Mouse (Mus musculus) mature B cell (primary cell): ENCODE data around the gene Mcm8.

Experiments used
- in situ Hi-C: fragments of 300-500 bp; cut with MboI; formaldehyde crosslinking; loops from 2 replicates; pipeline ENCODE4 v1.14.3; 2019

The Mcm8 gene

GRCm38 (mm10) chr2:132815608-132816314 is at the start of gene Mcm8, which contains the start of gene Trmt6:
Mcm8 (plus strand) TSS chr2:132816141.
Trmt6 (minus strand) TSS chr2:132816055.
- in situ Hi-C loops: no loop called here

GRCm38 (mm10) chr2:132770822-132771221 is 45.1 kb upstream of the Mcm8 start:
- in situ Hi-C loops: no loop called here

GRCm38 (mm10) chr2:132780978-132781377 is 35.0 kb upstream of the Mcm8 start, which contains the start of gene Chgb:
Chgb (plus strand) TSS chr2:132781278.
- in situ Hi-C loops: no loop called here

GRCm38 (mm10) chr2:132781439-132782068 is 34.4 kb upstream of the Mcm8 start:
- in situ Hi-C loops: no loop called here

- in situ Hi-C loops: no loop called here
Observed at GRCm38 (mm10) chr2:132784039-132784438, 31.9 kb upstream of the Mcm8 start.

GRCm38 (mm10) chr2:132793441-132794203 is 22.3 kb upstream of the Mcm8 start:
- in situ Hi-C loops: no loop called here

- in situ Hi-C loops: no loop called here
Observed at GRCm38 (mm10) chr2:132794204-132794586, 21.7 kb upstream of the Mcm8 start.

- in situ Hi-C loops: no loop called here
Observed at GRCm38 (mm10) chr2:132802976-132803375, 13.0 kb upstream of the Mcm8 start.

GRCm38 (mm10) chr2:132841071-132841470 is 25.1 kb downstream of the Mcm8 start:
- in situ Hi-C loops: no loop called here

- in situ Hi-C loops: no loop called here
Observed at GRCm38 (mm10) chr2:132846407-132847358, 30.7 kb downstream of the Mcm8 start, which contains the start of gene Crls1. Crls1 (plus strand) TSS chr2:132846666.

- in situ Hi-C loops: no loop called here
Observed at GRCm38 (mm10) chr2:132847581-132847980, 31.6 kb downstream of the Mcm8 start.

- in situ Hi-C loops: no loop called here
Observed at GRCm38 (mm10) chr2:132848361-132848760, 32.4 kb downstream of the Mcm8 start.

GRCm38 (mm10) chr2:132849141-132849540 is 33.2 kb downstream of the Mcm8 start:
- in situ Hi-C loops: no loop called here

- in situ Hi-C loops: no loop called here
Observed at GRCm38 (mm10) chr2:132853051-132853450, 37.1 kb downstream of the Mcm8 start.

- in situ Hi-C loops: no loop called here
Observed at GRCm38 (mm10) chr2:132856333-132856732, 40.4 kb downstream of the Mcm8 start.

- in situ Hi-C loops: no loop called here
Observed at GRCm38 (mm10) chr2:132860435-132860834, 44.5 kb downstream of the Mcm8 start.

- in situ Hi-C loops: no loop called here
Observed at GRCm38 (mm10) chr2:132861456-132861855, 45.5 kb downstream of the Mcm8 start.

- in situ Hi-C loops: no loop called here
Observed at GRCm38 (mm10) chr2:132863325-132863724, 47.4 kb downstream of the Mcm8 start.

GRCm38 (mm10) chr2:132867521-132867920 is 51.6 kb downstream of the Mcm8 start:
- in situ Hi-C loops: no loop called here

GRCm38 (mm10) chr2:132869682-132870081 is 53.7 kb downstream of the Mcm8 start:
- in situ Hi-C loops: no loop called here

GRCm38 (mm10) chr2:132870286-132870685 is 54.3 kb downstream of the Mcm8 start:
- in situ Hi-C loops: no loop called here
